Mouse (Mus musculus): ENCODE results near the gene Fam129a. TPM values are rescaled to one million over a fixed set of nuclear protein-coding genes. Genes with fewer than 3 reads are reported as not detected.

The Fam129a gene
- polyA plus RNA-seq, 1 experiment: 19.9 TPM

GRCm38 (mm10) chr1:151563893-151564292 lies 7.1 kb upstream of the Fam129a start:
- TF ChIP-seq CTCF (IDR thresholded peaks at IDR 0.05; ENCODE audit: low read depth, low read length): no peak
- TF ChIP-seq EP300 (IDR thresholded peaks at IDR 0.05; ENCODE audit: insufficient read depth, low read depth, low read length): no peak
- TF ChIP-seq POLR2A (IDR thresholded peaks at IDR 0.05; ENCODE audit: insufficient read depth, low read length): no peak
- Histone ChIP-seq H3K4me3 (ENCODE audit: low read depth, low read length) (no peak overlapping the region), H3K9me3 (replicated peaks; ENCODE audit: control insufficient read depth, insufficient read depth, low read length, poor library complexity, severe bottlenecking) (no peaks in the 10 kb centered on the region), H3K27me3 (ENCODE audit: control insufficient read depth, insufficient read depth, low read length, poor library complexity, severe bottlenecking) (no peaks in the 10 kb centered on the region), H3K36me3 (ENCODE audit: control insufficient read depth, insufficient read depth, low read length, poor library complexity, severe bottlenecking) (no peaks in the 10 kb centered on the region), H3K9ac (ENCODE audit: low read depth, poor library complexity, severe bottlenecking) (no peak overlapping the region), H3K27ac (ENCODE audit: insufficient read depth, low read length) (no peak overlapping the region), H3K4me1 (ENCODE audit: control insufficient read depth, insufficient read depth, low read length) (no peaks in the 10 kb centered on the region)

GRCm38 (mm10) chr1:151564377-151564776 lies 6.6 kb upstream of the Fam129a start:
- TF ChIP-seq POLR2A (IDR thresholded peaks at IDR 0.05; ENCODE audit: insufficient read depth, low read length) (no peak), CTCF (IDR thresholded peaks at IDR 0.05; ENCODE audit: low read depth, low read length) (peak; percentile 93)
- H3K36me3 ChIP-seq (ENCODE audit: control insufficient read depth, insufficient read depth, low read length, poor library complexity, severe bottlenecking): no peaks in the 10 kb centered on the region
- H3K4me1 ChIP-seq (ENCODE audit: control insufficient read depth, insufficient read depth, low read length): no peaks in the 10 kb centered on the region
- no peak overlapping the region for H3K9ac ChIP-seq (ENCODE audit: low read depth, poor library complexity, severe bottlenecking)
- H3K27me3 ChIP-seq (ENCODE audit: control insufficient read depth, insufficient read depth, low read length, poor library complexity, severe bottlenecking): no peaks in the 10 kb centered on the region
- no peaks in the 10 kb centered on the region for H3K9me3 ChIP-seq (replicated peaks; ENCODE audit: control insufficient read depth, insufficient read depth, low read length, poor library complexity, severe bottlenecking)
- no peak overlapping the region for H3K27ac ChIP-seq (ENCODE audit: insufficient read depth, low read length)
- H3K4me3 ChIP-seq (ENCODE audit: low read depth, low read length): no peak overlapping the region

GRCm38 (mm10) chr1:151568682-151569081 lies 2.3 kb upstream of the Fam129a start:
- H3K27ac ChIP-seq (ENCODE audit: insufficient read depth, low read length): no peak overlapping the region
- peaks cover 2% of the 10 kb centered on the region for H3K4me1 ChIP-seq (ENCODE audit: control insufficient read depth, insufficient read depth, low read length)
- no peak overlapping the region for H3K9ac ChIP-seq (ENCODE audit: low read depth, poor library complexity, severe bottlenecking)
- no peaks in the 10 kb centered on the region for H3K27me3 ChIP-seq (ENCODE audit: control insufficient read depth, insufficient read depth, low read length, poor library complexity, severe bottlenecking)
- TF ChIP-seq POLR2A (IDR thresholded peaks at IDR 0.05; ENCODE audit: insufficient read depth, low read length) (no peak), EP300 (IDR thresholded peaks at IDR 0.05; ENCODE audit: insufficient read depth, low read depth, low read length) (peak; percentile 24; the same call in 1 of the 2 replicates), CTCF (IDR thresholded peaks at IDR 0.05; ENCODE audit: low read depth, low read length) (no peak)
- H3K36me3 ChIP-seq (ENCODE audit: control insufficient read depth, insufficient read depth, low read length, poor library complexity, severe bottlenecking): no peaks in the 10 kb centered on the region
- no peaks in the 10 kb centered on the region for H3K9me3 ChIP-seq (replicated peaks; ENCODE audit: control insufficient read depth, insufficient read depth, low read length, poor library complexity, severe bottlenecking)
- H3K4me3 ChIP-seq (ENCODE audit: low read depth, low read length): no peak overlapping the region

DNA sequence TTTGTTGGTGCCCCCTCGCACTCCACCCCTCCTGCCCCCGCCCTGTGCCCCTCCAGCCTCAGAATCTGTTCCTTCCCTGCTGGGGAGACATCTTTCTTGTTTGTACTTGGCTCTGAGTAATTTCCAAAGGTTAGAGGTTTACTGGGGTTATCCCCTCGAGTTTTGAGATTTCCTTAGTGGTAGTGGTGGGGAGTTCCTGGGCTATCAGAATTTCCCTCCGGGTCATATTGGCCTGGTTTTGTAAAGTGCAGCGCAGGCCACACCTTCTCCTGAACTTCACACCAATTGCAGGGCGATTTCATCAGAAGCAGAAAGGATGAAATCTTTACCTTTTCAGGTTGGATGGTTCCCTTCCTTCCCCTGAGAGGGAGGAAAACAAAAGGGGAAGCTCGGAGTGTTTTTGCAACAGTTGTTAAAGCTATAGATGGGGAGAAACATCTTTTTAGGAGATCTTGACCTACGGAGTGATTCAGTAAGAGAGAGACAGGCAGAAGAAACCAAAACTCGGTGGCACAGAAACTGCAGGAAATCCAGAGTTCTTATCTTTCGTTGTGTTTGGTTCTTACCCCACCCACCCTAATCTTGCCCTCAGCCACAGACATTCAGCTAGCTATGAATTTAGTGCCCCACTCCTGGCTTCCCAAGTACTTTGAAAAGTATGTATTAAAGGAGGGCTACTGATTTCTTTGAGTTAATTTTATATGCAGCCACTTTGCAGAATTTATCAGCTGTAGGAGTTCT lies 1.0 kb downstream of the Fam129a start:
- peaks cover 8% of the 10 kb centered on the region; the same call in 1 of the 2 replicates for H3K36me3 ChIP-seq (ENCODE audit: control insufficient read depth, insufficient read depth, low read length, poor library complexity, severe bottlenecking)
- TF ChIP-seq CTCF (IDR thresholded peaks at IDR 0.05; ENCODE audit: low read depth, low read length) (no peak), EP300 (IDR thresholded peaks at IDR 0.05; ENCODE audit: insufficient read depth, low read depth, low read length) (no peak), POLR2A (IDR thresholded peaks at IDR 0.05; ENCODE audit: insufficient read depth, low read length) (no peak)
- H3K4me1 ChIP-seq (ENCODE audit: control insufficient read depth, insufficient read depth, low read length): peaks cover 2% of the 10 kb centered on the region
- H3K9ac ChIP-seq (ENCODE audit: low read depth, poor library complexity, severe bottlenecking): peak overlapping the region; percentile 33
- H3K9me3 ChIP-seq (replicated peaks; ENCODE audit: control insufficient read depth, insufficient read depth, low read length, poor library complexity, severe bottlenecking): no peaks in the 10 kb centered on the region
- H3K4me3 ChIP-seq (ENCODE audit: low read depth, low read length): peak overlapping the region; percentile 56
- no peaks in the 10 kb centered on the region for H3K27me3 ChIP-seq (ENCODE audit: control insufficient read depth, insufficient read depth, low read length, poor library complexity, severe bottlenecking)
- H3K27ac ChIP-seq (ENCODE audit: insufficient read depth, low read length): peak overlapping the region; percentile 50; the same call in 1 of the 2 replicates

- Histone ChIP-seq H3K27ac (ENCODE audit: insufficient read depth, low read length) (no peak overlapping the region), H3K9ac (ENCODE audit: low read depth, poor library complexity, severe bottlenecking) (no peak overlapping the region), H3K4me1 (ENCODE audit: control insufficient read depth, insufficient read depth, low read length) (peaks cover 2% of the 10 kb centered on the region), H3K27me3 (ENCODE audit: control insufficient read depth, insufficient read depth, low read length, poor library complexity, severe bottlenecking) (no peaks in the 10 kb centered on the region), H3K9me3 (replicated peaks; ENCODE audit: control insufficient read depth, insufficient read depth, low read length, poor library complexity, severe bottlenecking) (no peaks in the 10 kb centered on the region), H3K4me3 (ENCODE audit: low read depth, low read length) (no peak overlapping the region), H3K36me3 (ENCODE audit: control insufficient read depth, insufficient read depth, low read length, poor library complexity, severe bottlenecking) (peaks cover 10% of the 10 kb centered on the region)
- no peak for TF ChIP-seq EP300 (IDR thresholded peaks at IDR 0.05; ENCODE audit: insufficient read depth, low read depth, low read length)
- no peak for TF ChIP-seq CTCF (IDR thresholded peaks at IDR 0.05; ENCODE audit: low read depth, low read length)
- TF ChIP-seq POLR2A (IDR thresholded peaks at IDR 0.05; ENCODE audit: insufficient read depth, low read length): no peak
Observed at GRCm38 (mm10) chr1:151572601-151573320, 1.8 kb downstream of the Fam129a start.

Data from ES-Bruce4 (cell line).